Mouse (Mus musculus) limb, embryonic 15.5 days (tissue): ENCODE data around the gene Ipo9. TPM values are rescaled to one million over a fixed set of nuclear protein-coding genes. Genes with fewer than 3 reads are reported as not detected.

Source experiments
- ATAC-seq: fragments of 200-750 bp; cut with Nextera tagmentation; 2 replicates; pipeline ENCODE4 v1.8.0; 2017; ENCODE audit warnings: low read depth, moderate TSS enrichment; ENCODE audit not compliant: insufficient number of reproducible peaks, low FRiP score, low TSS enrichment
- H3K27ac ChIP-seq: fragments of 300-500 bp; sonication (generic); 2 replicates; pipeline ENCODE4 v1.5.1; 2015; ENCODE audit warnings: moderate library complexity, mild to moderate bottlenecking, inconsistent platforms
- H3K27me3 ChIP-seq: fragments of 300-500 bp; sonication (generic); 2 replicates; pipeline ENCODE4 v1.6.1; 2015; ENCODE audit warnings: inconsistent platforms
- H3K36me3 ChIP-seq: fragments of 300-500 bp; sonication (generic); 2 replicates; pipeline ENCODE4 v1.6.1; 2015; ENCODE audit warnings: inconsistent platforms
- H3K4me1 ChIP-seq: fragments of 300-500 bp; sonication (generic); 2 replicates; pipeline ENCODE4 v1.6.1; 2015; ENCODE audit warnings: inconsistent platforms
- H3K4me2 ChIP-seq: fragments of 300-500 bp; sonication (generic); 2 replicates; pipeline ENCODE4 v1.6.1; 2015; ENCODE audit warnings: mild to moderate bottlenecking, inconsistent platforms
- H3K4me3 ChIP-seq: fragments of 300-500 bp; sonication (generic); 2 replicates; pipeline ENCODE4 v1.5.1; 2015; ENCODE audit warnings: mild to moderate bottlenecking, inconsistent platforms
- H3K9ac ChIP-seq: fragments of 300-500 bp; sonication (generic); 2 replicates; pipeline ENCODE4 v1.6.1; 2015; ENCODE audit warnings: inconsistent platforms
- H3K9me3 ChIP-seq: fragments of 300-500 bp; sonication (generic); 2 replicates; pipeline ENCODE4 v1.6.1; 2016; ENCODE audit warnings: inconsistent platforms
- WGBS: fragments of 180-500 bp; shearing (Covaris S2); methylation state at CpG from one replicate; pipeline ENCODE4 v1.1.7; 2015; 5-methylcytosine and 5-hydroxymethylcytosine counted together
- microRNA-seq: library from miRNA; unstranded; fragments of <30 nt; microRNA quantifications from one replicate; pipeline ENCODE4, GENCODE M21; 2016
- polyA plus RNA-seq: library from polyadenylated mRNA; unstranded; fragments of >200 nt; fragmentation: Nextera tagmentation; extraction: Ambion mirVana; gene quantifications from 2 replicates; pipeline ENCODE4 v1.2.1, GENCODE M21; 2015

Gene Ipo9
- polyA plus RNA-seq, 1 experiment from 2014 or later, result 113 TPM

- Histone ChIP-seq H3K4me1 (peaks cover 14% of the 10 kb centered on the region), H3K27me3 (no peaks in the 10 kb centered on the region), H3K9me3 (no peaks in the 10 kb centered on the region), H3K4me3 (no peak overlapping the region), H3K27ac (no peak overlapping the region), H3K4me2 (no peak overlapping the region), H3K36me3 (no peaks in the 10 kb centered on the region), H3K9ac (no peak overlapping the region)
- no peak for ATAC-seq
These were observed 63.9 kb downstream of the Ipo9 start for GRCm38 (mm10) chr1:135366380-135366779.

DNA sequence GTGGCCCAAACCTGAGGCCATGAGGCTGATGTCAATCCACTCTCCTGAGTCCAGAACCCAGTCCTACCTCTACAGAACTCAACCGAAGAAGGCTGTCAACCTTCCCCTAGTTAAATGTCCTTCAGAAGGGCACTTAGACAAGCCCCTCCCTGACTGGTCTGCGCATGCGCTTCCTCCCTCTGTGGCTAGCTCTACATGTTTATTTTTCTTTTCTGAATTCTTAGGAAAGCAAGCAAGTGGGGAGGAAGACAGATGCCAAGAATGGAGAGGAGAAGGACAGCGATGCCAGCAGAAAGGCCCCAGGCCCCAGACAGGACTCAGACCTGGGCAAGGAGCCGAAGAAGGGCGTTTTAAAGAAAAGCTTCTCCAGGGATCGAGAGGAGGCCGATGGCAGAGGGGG is 66.9 kb downstream of the Ipo9 start:
- WGBS, result 86% methylated on average over 8 of the region's 8 CpGs

DNA sequence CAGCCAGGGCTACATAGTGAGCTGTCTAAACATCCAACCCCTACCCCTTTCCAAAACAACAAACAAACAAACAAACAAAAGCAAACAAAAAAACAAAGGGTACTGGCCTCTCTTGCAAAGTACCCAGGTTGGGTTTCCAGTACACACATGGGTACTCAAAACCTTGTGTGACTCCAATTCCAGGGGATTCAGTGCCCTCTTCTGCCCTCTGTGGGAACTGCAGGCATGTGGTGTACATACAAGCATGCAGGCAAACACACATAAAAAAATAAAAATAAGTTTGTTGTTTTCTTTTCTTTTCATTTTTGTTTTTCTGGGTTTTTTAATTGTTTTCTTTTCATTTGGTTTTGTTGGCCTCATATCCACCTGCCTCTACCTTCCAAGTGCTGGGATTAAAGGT is 68.2 kb downstream of the Ipo9 start:
- no peak for ATAC-seq
- Histone ChIP-seq H3K27ac (no peak overlapping the region), H3K4me1 (no peaks in the 10 kb centered on the region), H3K4me2 (no peak overlapping the region), H3K27me3 (no peaks in the 10 kb centered on the region), H3K36me3 (no peaks in the 10 kb centered on the region), H3K9ac (no peak overlapping the region), H3K4me3 (no peak overlapping the region), H3K9me3 (no peaks in the 10 kb centered on the region)

More for the DNA sequence above, 66.9 kb downstream of the Ipo9 start:
- no peaks in the 10 kb centered on the region for H3K36me3 ChIP-seq
- H3K27me3 ChIP-seq, result no peaks in the 10 kb centered on the region
- no peak overlapping the region for H3K4me3 ChIP-seq
- H3K4me2 ChIP-seq, result no peak overlapping the region
- H3K9me3 ChIP-seq, result no peaks in the 10 kb centered on the region
- no peak overlapping the region for H3K9ac ChIP-seq
- no peak for ATAC-seq
- peaks cover 5% of the 10 kb centered on the region for H3K4me1 ChIP-seq
- H3K27ac ChIP-seq, result no peak overlapping the region

DNA sequence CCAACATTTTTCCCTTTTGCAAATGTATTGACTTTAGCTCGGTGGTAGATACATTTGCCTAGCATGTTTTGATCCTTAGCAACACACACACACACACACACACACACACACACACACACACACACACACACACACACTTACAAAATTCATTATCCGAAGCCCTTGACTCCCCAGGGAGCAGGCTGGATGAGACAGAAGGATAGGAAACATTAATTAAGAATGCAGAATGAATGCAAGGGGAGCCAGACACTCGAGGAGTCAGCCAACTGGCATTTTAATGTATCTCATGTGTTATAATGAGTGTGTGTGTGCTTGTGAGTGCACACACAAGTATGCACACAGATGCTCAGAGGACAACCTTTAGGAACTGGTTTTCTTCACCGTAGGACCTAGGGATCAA is 68.8 kb downstream of the Ipo9 start:
- no peaks in the 10 kb centered on the region for H3K27me3 ChIP-seq

GRCm38 (mm10) chr1:135359071-135359470 is 71.2 kb downstream of the Ipo9 start:
- Histone ChIP-seq H3K27me3 (no peaks in the 10 kb centered on the region), H3K36me3 (no peaks in the 10 kb centered on the region), H3K4me2 (no peak overlapping the region), H3K4me3 (no peak overlapping the region), H3K4me1 (no peaks in the 10 kb centered on the region), H3K9ac (no peak overlapping the region), H3K9me3 (no peaks in the 10 kb centered on the region), H3K27ac (no peak overlapping the region)
- no peak for ATAC-seq
- 17% methylated on average over 2 of the region's 2 CpGs for WGBS

More for the DNA sequence above, 68.8 kb downstream of the Ipo9 start:
- ATAC-seq, result no peak
- Histone ChIP-seq H3K27ac (no peak overlapping the region), H3K9ac (no peak overlapping the region), H3K36me3 (no peaks in the 10 kb centered on the region), H3K4me1 (no peaks in the 10 kb centered on the region), H3K9me3 (no peaks in the 10 kb centered on the region), H3K4me2 (no peak overlapping the region), H3K4me3 (no peak overlapping the region)
- whole genome bisulfite sequencing, result 77% methylated on average over 4 of the region's 4 CpGs

DNA sequence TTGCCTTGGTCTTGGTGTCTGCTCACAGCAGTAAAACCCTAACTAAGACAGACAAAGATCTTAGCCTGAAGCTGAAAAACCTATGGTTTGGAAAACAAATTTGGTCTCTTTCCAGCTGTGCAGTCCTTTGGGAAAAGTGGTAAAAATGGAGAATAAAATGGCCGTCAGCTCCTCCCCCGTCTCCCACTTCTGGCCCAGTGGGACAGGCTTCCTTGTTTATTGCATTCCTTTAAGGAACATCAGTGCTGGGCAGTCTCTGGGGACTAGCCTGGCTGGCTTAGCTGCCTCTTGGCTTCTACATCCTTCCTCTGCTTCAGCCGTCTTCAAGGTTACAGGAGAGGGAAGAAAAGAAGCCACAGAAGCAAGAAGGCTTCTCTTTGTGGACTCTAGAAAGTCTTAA is 78.3 kb downstream of the Ipo9 start:
- Histone ChIP-seq H3K4me3 (no peak overlapping the region), H3K9ac (no peak overlapping the region), H3K9me3 (no peaks in the 10 kb centered on the region), H3K27me3 (no peaks in the 10 kb centered on the region), H3K36me3 (no peaks in the 10 kb centered on the region), H3K4me1 (no peaks in the 10 kb centered on the region), H3K27ac (no peak overlapping the region), H3K4me2 (no peak overlapping the region)
- no peak for ATAC-seq
- WGBS, result 50% methylated on average over 3 of the region's 3 CpGs

DNA sequence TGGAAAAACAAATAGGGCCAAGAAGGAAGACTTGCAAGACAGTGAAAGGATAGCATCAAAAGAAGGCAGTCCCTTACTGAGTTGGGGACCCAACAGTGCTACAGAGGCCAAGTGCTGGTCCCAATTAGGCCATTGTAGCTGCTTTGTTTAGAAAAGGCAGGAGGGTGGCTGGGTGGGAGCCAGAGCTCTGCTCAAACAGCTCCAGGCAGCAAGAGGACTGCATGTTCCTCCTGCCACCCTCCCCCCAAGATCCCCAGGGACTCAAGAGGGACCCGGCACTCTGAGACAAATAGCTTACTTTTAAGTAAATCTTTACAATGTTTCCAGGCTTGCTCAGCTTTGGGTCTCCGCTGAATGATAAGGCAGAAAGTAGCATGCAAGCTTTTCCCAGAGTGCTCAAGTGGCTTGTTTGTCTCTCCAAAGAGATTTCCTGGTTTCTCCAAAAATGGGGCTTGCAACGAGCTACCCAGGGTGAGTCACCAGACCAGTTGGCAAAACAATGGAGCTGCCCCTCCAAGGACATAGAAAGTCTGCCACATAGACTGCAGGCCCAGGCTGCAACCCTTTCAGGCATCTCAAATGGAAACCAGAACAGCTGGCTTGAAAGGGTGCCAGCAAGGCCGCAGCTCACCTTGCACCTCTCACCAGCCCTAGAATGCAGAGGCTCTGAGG is 82.7 kb downstream of the Ipo9 start:
- H3K9me3 ChIP-seq, result no peaks in the 10 kb centered on the region
- H3K9ac ChIP-seq, result no peak overlapping the region
- H3K27me3 ChIP-seq, result no peaks in the 10 kb centered on the region
- no peak overlapping the region for H3K4me3 ChIP-seq
- 49% methylated on average over 4 of the region's 4 CpGs for WGBS
- H3K4me1 ChIP-seq, result no peaks in the 10 kb centered on the region
- ATAC-seq, result no peak
- H3K36me3 ChIP-seq, result no peaks in the 10 kb centered on the region
- H3K4me2 ChIP-seq, result no peak overlapping the region
- no peak overlapping the region for H3K27ac ChIP-seq

GRCm38 (mm10) chr1:135346891-135347290 is 83.4 kb downstream of the Ipo9 start:
- Histone ChIP-seq H3K9ac (no peak overlapping the region), H3K4me1 (no peaks in the 10 kb centered on the region), H3K27ac (no peak overlapping the region), H3K27me3 (no peaks in the 10 kb centered on the region), H3K9me3 (no peaks in the 10 kb centered on the region), H3K4me2 (no peak overlapping the region), H3K36me3 (no peaks in the 10 kb centered on the region), H3K4me3 (no peak overlapping the region)
- ATAC-seq, result no peak
- WGBS, result 61% methylated on average over 3 of the region's 3 CpGs

- Histone ChIP-seq H3K4me2 (no peak overlapping the region), H3K4me3 (no peak overlapping the region), H3K4me1 (no peaks in the 10 kb centered on the region), H3K9me3 (no peaks in the 10 kb centered on the region), H3K9ac (no peak overlapping the region), H3K27me3 (no peaks in the 10 kb centered on the region), H3K27ac (no peak overlapping the region), H3K36me3 (no peaks in the 10 kb centered on the region)
- ATAC-seq, result no peak
- 59% methylated on average over 4 of the region's 4 CpGs for WGBS
These were observed 86.3 kb downstream of the Ipo9 start for GRCm38 (mm10) chr1:135344026-135344425.

- 78% methylated on average over 8 of the region's 8 CpGs for WGBS
- no peaks in the 10 kb centered on the region for H3K27me3 ChIP-seq
- H3K4me3 ChIP-seq, result no peak overlapping the region
- no peak for ATAC-seq
- no peaks in the 10 kb centered on the region for H3K36me3 ChIP-seq
- no peak overlapping the region for H3K4me2 ChIP-seq
- H3K9me3 ChIP-seq, result no peaks in the 10 kb centered on the region
- H3K9ac ChIP-seq, result no peak overlapping the region
- no peaks in the 10 kb centered on the region for H3K4me1 ChIP-seq
- no peak overlapping the region for H3K27ac ChIP-seq
These were observed 88.4 kb downstream of the Ipo9 start for GRCm38 (mm10) chr1:135341947-135342346.

Small RNA genes within 50 kb of the gene (microRNA-seq; reads per million reads assigned to microRNA genes)
- gene Mir1231, result 0.61 reads per million

Other genes with a start within 250 kb of the Ipo9 start
- gene Elf3, start 171.9 kb downstream of the Ipo9 start, polyA plus RNA-seq, result 14.3 and 14.9 TPM in 2 replicates
- 84.7 and 86.3 TPM in 2 replicates for gene Rnpep, start 146.4 kb downstream of the Ipo9 start, polyA plus RNA-seq
- gene Timm17a, start 116.7 kb downstream of the Ipo9 start, polyA plus RNA-seq, result 186 and 190 TPM in 2 replicates
- gene Lmod1, start 105.7 kb downstream of the Ipo9 start, polyA plus RNA-seq, result 0.46 and 0.98 TPM in 2 replicates
- 31.9 and 40.1 TPM in 2 replicates for gene Shisa4, start 55.3 kb downstream of the Ipo9 start, polyA plus RNA-seq
- 10.4 and 10.6 TPM in 2 replicates for gene Nav1, start 176.8 kb upstream of the Ipo9 start, polyA plus RNA-seq